Mouse (Mus musculus) myocyte (in vitro differentiated cells): ENCODE data around the gene Akap13.

ENCODE experiments used
- CEBPB ChIP-seq: IDR thresholded peaks from 2 replicates; pipeline ENCODE4 v1.6.1; 2011; ENCODE audit warnings: mild to moderate bottlenecking, moderate library complexity; ENCODE audit not compliant: poor library complexity, insufficient read depth, severe bottlenecking
- E2F4 ChIP-seq: IDR thresholded peaks from one replicate; pipeline ENCODE4 v1.6.1; 2011; ENCODE audit warnings: mild to moderate bottlenecking, control low read depth, moderate library complexity; ENCODE audit not compliant: insufficient read depth
- MAX ChIP-seq: IDR thresholded peaks from one replicate; pipeline ENCODE4 v1.6.1; 2011; ENCODE audit warnings: low read depth, mild to moderate bottlenecking, control low read depth
- MYOD1 ChIP-seq, 3 experiments: IDR thresholded peaks; one replicate each; pipeline ENCODE4 v1.6.1; 2011; ENCODE audit warnings: control low read depth in 2 of 3, low read depth in 2 of 3, mild to moderate bottlenecking in 2 of 3, moderate library complexity in 1 of 3; ENCODE audit not compliant: insufficient read length in 2 of 3, control insufficient read depth in 1 of 3
- MYOG ChIP-seq, 3 experiments: IDR thresholded peaks; one replicate each; pipeline ENCODE4 v1.6.1; 2011; ENCODE audit warnings: control low read depth in 2 of 3, low read depth in 2 of 3, mild to moderate bottlenecking in 2 of 3; ENCODE audit not compliant: insufficient read length in 2 of 3, control insufficient read depth in 1 of 3, insufficient read depth in 1 of 3
- POLR2A ChIP-seq: IDR thresholded peaks from one replicate; pipeline ENCODE4 v1.6.1; 2011; ENCODE audit warnings: low read depth, mild to moderate bottlenecking, control low read depth, moderate library complexity; ENCODE audit not compliant: insufficient read length
- POLR2AphosphoS2 ChIP-seq: IDR thresholded peaks from one replicate; pipeline ENCODE4 v1.6.1; 2011; ENCODE audit warnings: low read depth, control low read depth; ENCODE audit not compliant: insufficient read length
- SRF ChIP-seq: IDR thresholded peaks from one replicate; pipeline ENCODE4 v1.6.1; 2011; ENCODE audit warnings: low read depth; ENCODE audit not compliant: control insufficient read depth, insufficient read length
- TCF12 ChIP-seq: IDR thresholded peaks from one replicate; pipeline ENCODE4 v1.6.1; 2011; ENCODE audit warnings: mild to moderate bottlenecking, control low read depth; ENCODE audit not compliant: poor library complexity, insufficient read depth, severe bottlenecking
- TCF3 ChIP-seq: IDR thresholded peaks from one replicate; pipeline ENCODE4 v1.6.1; 2011; ENCODE audit warnings: low read depth, control low read depth; ENCODE audit not compliant: insufficient read length
- USF1 ChIP-seq: IDR thresholded peaks from one replicate; pipeline ENCODE4 v1.6.1; 2011; ENCODE audit warnings: low read depth, mild to moderate bottlenecking, control low read depth, moderate library complexity

DNA sequence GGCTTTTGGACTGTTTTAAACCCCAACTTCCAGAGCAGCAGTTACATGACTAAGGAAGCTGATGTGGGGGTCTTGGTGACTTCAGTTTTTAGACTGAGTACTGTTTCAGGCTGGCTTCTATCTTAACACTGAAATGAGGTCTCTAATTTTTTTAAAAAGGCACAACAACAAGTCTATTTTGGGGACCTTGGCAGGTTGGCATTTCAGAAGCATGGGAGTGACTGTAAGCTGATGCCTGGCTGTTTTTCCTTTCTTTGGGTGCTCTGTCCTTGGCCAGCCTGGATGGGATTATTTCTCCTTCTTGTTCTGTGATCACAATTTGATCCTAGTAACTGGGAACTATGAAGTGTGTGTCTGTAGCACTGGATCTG lies 157.3 kb downstream of the Akap13 start:
- TF ChIP-seq CEBPB (no peak), POLR2A (no peak), MAX (no peak), MYOD1 (IDR thresholded peaks at IDR 0.05; ENCODE audit: control insufficient read depth in 1 of 3, insufficient read length in 2 of 3, low read depth in 2 of 3) (no peak), SRF (no peak), TCF12 (no peak), MYOG (IDR thresholded peaks at IDR 0.05; ENCODE audit: control insufficient read depth in 1 of 3, insufficient read depth in 1 of 3, insufficient read length in 2 of 3, low read depth in 2 of 3) (no peak), E2F4 (no peak), USF1 (no peak), POLR2AphosphoS2 (no peak), TCF3 (no peak)
